Mouse (Mus musculus) liver, adult 2 months (tissue): ENCODE measurements around the gene Msh3. TPM values are rescaled to one million over a fixed set of nuclear protein-coding genes. Genes with fewer than 3 reads are reported as not detected.

ENCODE experiments used
- DNase-seq: peaks from one replicate; pipeline ENCODE4 v3.0.0-alpha.2; 2011; ENCODE audit warnings: low read depth, low spot score; ENCODE audit errors: extremely low read depth
- H3K27ac ChIP-seq: fragments of 200-500 bp; replicated peaks from 2 replicates; pipeline ENCODE4 v1.5.1; 2012; ENCODE audit warnings: low read depth, mild to moderate bottlenecking, control low read depth, inconsistent platforms, low read length; ENCODE audit not compliant: insufficient read depth
- H3K27me3 ChIP-seq: fragments of 200-500 bp; 2 replicates; pipeline ENCODE4 v1.6.1; 2012; ENCODE audit warnings: mild to moderate bottlenecking, moderate library complexity, low read length, inconsistent platforms; ENCODE audit not compliant: control insufficient read depth, insufficient read depth
- H3K36me3 ChIP-seq: fragments of 200-500 bp; 2 replicates; pipeline ENCODE4 v1.6.1; 2012; ENCODE audit warnings: low read length, inconsistent platforms; ENCODE audit not compliant: control insufficient read depth, insufficient read depth
- H3K4me1 ChIP-seq: fragments of 200-500 bp; 2 replicates; pipeline ENCODE4 v1.6.1; 2011; ENCODE audit warnings: low read length; ENCODE audit not compliant: control insufficient read depth, insufficient read depth
- H3K4me3 ChIP-seq: fragments of 200-500 bp; 2 replicates; pipeline ENCODE4 v1.5.1; 2011; ENCODE audit warnings: low read depth, mild to moderate bottlenecking, control low read depth, low read length, moderate library complexity; ENCODE audit not compliant: insufficient read depth
- H3K79me2 ChIP-seq: fragments of 200-500 bp; 2 replicates; pipeline ENCODE4 v1.6.1; 2012; ENCODE audit warnings: inconsistent platforms, mild to moderate bottlenecking, low read length, moderate library complexity; ENCODE audit not compliant: control insufficient read depth, insufficient read depth
- H3K9ac ChIP-seq: fragments of 200-500 bp; 2 replicates; pipeline ENCODE4 v1.6.1; 2012; ENCODE audit warnings: low read depth, mild to moderate bottlenecking, control low read depth, inconsistent platforms, low read length
- CTCF ChIP-seq: fragments of 200-500 bp; IDR thresholded peaks from 2 replicates; pipeline ENCODE4 v1.5.1; 2011; ENCODE audit warnings: low read depth, low read length, control low read depth
- POLR2A ChIP-seq: fragments of 200-500 bp; IDR thresholded peaks from 2 replicates; pipeline ENCODE4 v1.6.1; 2011; ENCODE audit warnings: low read length, control low read depth; ENCODE audit not compliant: insufficient read depth; ENCODE audit errors: extremely low read depth
- WGBS: fragments of 180-500 bp; shearing (Covaris S2); methylation state at CpG from one replicate; pipeline ENCODE4 v1.1.7; 2018; 5-methylcytosine and 5-hydroxymethylcytosine counted together
- polyA plus RNA-seq: library from polyadenylated mRNA; depleted of rRNA; stranded (reverse); fragments of >200 nt; gene quantifications from 2 replicates; pipeline ENCODE4 v1.2.3, GENCODE M21; 2012
- total RNA-seq: library from RNA; depleted of rRNA; stranded (reverse); fragments of >200 nt; gene quantifications from 2 replicates; pipeline ENCODE4 v1.2.3, GENCODE M21; 2014

Gene Msh3
- total and polyA plus RNA-seq, 2 experiments, result 3.0 to 16.9 TPM

- 86% methylated on average over 5 of the region's 5 CpGs for WGBS
- H3K27ac ChIP-seq, result no peak overlapping the region
- DNase-seq, result no peak
- H3K79me2 ChIP-seq, result no peaks in the 10 kb centered on the region; the same call in 1 of the 2 replicates
- H3K27me3 ChIP-seq, result no peaks in the 10 kb centered on the region
- no peak for TF ChIP-seq POLR2A
- TF ChIP-seq CTCF, result no peak
- peaks cover 12% of the 10 kb centered on the region for H3K36me3 ChIP-seq
- H3K4me3 ChIP-seq, result no peak overlapping the region
- H3K9ac ChIP-seq, result no peak overlapping the region
- H3K4me1 ChIP-seq, result no peaks in the 10 kb centered on the region
These were observed 93.5 kb downstream of the Msh3 start for GRCm38 (mm10) chr13:92261329-92261728.

DNA sequence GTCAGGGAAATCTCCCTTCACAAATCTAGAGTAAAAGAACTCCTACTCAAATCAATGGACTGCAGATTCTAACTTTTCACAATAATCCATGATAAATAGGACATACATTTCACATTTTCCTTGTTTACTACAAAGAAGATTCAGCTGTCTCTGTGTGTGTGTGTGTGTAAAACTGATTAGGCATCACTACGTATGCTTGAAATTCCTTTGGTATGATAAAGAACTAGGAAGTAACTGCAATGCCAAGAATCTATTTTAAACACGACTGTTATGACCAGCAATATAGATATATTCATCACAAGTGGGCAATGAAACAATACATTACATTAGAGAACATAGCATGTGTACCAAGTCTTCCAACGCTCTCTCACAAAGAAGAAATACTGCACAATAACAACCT is 99.3 kb downstream of the Msh3 start:
- H3K27ac ChIP-seq, result no peak overlapping the region
- H3K4me1 ChIP-seq, result no peaks in the 10 kb centered on the region
- no peak overlapping the region for H3K9ac ChIP-seq
- no peaks in the 10 kb centered on the region for H3K79me2 ChIP-seq
- H3K4me3 ChIP-seq, result no peak overlapping the region
- no peaks in the 10 kb centered on the region for H3K27me3 ChIP-seq
- DNase-seq, result no peak
- 82% methylated on average over 3 of the region's 3 CpGs for WGBS
- TF ChIP-seq CTCF (no peak), POLR2A (no peak)
- H3K36me3 ChIP-seq, result peaks cover 15% of the 10 kb centered on the region

DNA sequence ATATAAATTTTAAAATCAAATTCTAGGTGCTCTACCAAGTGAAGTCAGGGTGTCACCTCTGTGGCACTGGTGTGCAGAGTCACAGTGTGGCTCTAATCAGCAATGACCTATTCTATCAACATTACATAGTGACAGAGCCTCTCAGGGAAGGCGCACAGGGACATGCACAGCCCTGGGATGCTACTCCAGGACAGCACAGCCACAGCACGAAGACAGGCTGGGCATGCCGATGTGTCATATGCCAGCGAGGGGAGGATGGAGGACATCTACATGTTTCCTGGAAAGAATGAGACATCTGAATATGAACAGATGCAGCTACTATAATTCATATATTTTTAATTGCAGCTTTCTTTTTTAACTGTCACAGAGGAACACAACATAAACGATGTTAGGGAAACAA is 101.0 kb downstream of the Msh3 start:
- 96% methylated on average over 5 of the region's 5 CpGs for WGBS
- Histone ChIP-seq H3K4me1 (no peaks in the 10 kb centered on the region), H3K36me3 (peaks cover 13% of the 10 kb centered on the region), H3K27me3 (no peaks in the 10 kb centered on the region), H3K9ac (no peak overlapping the region), H3K79me2 (no peaks in the 10 kb centered on the region), H3K27ac (no peak overlapping the region), H3K4me3 (no peak overlapping the region)
- no peak for DNase-seq
- TF ChIP-seq CTCF (no peak), POLR2A (no peak)

DNA sequence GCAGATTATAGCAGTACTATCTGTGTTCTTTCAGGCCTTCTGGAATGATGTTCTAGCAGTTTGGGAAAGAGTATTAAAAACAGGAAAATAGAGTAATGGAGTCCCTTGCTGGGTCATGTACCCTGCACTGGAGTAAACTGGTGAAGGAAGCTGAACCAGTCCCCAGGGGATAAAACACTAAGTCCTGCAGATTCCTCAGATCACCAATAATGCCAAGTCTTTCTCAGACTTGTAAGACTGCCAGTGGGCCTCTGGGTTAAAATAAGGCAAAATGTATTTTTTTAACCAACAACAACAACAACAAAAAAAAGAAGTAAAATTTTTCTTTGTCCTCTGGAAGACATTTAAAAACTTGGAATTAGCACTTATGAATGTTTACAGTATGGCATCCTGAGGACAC is 102.5 kb downstream of the Msh3 start:
- no peak for DNase-seq
- Histone ChIP-seq H3K27me3 (no peaks in the 10 kb centered on the region), H3K79me2 (no peaks in the 10 kb centered on the region), H3K27ac (no peak overlapping the region), H3K4me1 (no peaks in the 10 kb centered on the region), H3K9ac (no peak overlapping the region), H3K36me3 (peaks cover 16% of the 10 kb centered on the region), H3K4me3 (no peak overlapping the region)
- TF ChIP-seq POLR2A (no peak), CTCF (no peak)

DNA sequence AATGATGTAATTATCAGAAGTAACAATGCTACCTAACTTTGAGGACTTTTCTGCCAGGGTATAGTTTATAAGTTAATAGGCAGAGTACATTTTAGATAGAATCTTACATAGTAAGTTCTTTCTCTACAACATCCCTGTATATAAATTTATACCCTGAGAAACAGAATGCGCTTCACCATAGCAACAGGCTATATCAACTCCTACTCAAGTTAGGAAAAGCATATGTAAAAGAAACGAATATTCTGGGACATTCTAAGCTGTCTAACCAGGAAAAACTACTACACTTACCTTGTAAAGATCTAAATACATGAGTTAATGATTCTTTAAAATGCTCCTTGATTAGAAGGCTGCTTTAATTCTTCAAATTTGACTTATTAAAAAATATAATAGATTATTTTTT is 107.2 kb downstream of the Msh3 start:
- 92% methylated on average over 2 of the region's 2 CpGs for WGBS
- TF ChIP-seq POLR2A (no peak), CTCF (no peak)
- H3K36me3 ChIP-seq, result peaks cover 5% of the 10 kb centered on the region

GRCm38 (mm10) chr13:92246966-92247365 is 107.8 kb downstream of the Msh3 start:
- H3K4me1 ChIP-seq, result no peaks in the 10 kb centered on the region
- peaks cover 5% of the 10 kb centered on the region for H3K36me3 ChIP-seq
- H3K9ac ChIP-seq, result no peak overlapping the region
- no peak for DNase-seq
- no peak overlapping the region for H3K27ac ChIP-seq
- TF ChIP-seq POLR2A, result no peak
- TF ChIP-seq CTCF, result no peak
- no peaks in the 10 kb centered on the region for H3K79me2 ChIP-seq
- no peaks in the 10 kb centered on the region for H3K27me3 ChIP-seq
- H3K4me3 ChIP-seq, result no peak overlapping the region
- WGBS, result 95% methylated on average over 5 of the region's 5 CpGs

More for the DNA sequence above, 107.2 kb downstream of the Msh3 start:
- no peaks in the 10 kb centered on the region for H3K4me1 ChIP-seq
- no peak overlapping the region for H3K9ac ChIP-seq
- H3K4me3 ChIP-seq, result no peak overlapping the region
- no peaks in the 10 kb centered on the region for H3K27me3 ChIP-seq
- no peaks in the 10 kb centered on the region for H3K79me2 ChIP-seq
- DNase-seq, result no peak
- no peak overlapping the region for H3K27ac ChIP-seq
